Comparison of ENCODE assay signal across 15 mouse cellular contexts in the genomic region with DNA sequence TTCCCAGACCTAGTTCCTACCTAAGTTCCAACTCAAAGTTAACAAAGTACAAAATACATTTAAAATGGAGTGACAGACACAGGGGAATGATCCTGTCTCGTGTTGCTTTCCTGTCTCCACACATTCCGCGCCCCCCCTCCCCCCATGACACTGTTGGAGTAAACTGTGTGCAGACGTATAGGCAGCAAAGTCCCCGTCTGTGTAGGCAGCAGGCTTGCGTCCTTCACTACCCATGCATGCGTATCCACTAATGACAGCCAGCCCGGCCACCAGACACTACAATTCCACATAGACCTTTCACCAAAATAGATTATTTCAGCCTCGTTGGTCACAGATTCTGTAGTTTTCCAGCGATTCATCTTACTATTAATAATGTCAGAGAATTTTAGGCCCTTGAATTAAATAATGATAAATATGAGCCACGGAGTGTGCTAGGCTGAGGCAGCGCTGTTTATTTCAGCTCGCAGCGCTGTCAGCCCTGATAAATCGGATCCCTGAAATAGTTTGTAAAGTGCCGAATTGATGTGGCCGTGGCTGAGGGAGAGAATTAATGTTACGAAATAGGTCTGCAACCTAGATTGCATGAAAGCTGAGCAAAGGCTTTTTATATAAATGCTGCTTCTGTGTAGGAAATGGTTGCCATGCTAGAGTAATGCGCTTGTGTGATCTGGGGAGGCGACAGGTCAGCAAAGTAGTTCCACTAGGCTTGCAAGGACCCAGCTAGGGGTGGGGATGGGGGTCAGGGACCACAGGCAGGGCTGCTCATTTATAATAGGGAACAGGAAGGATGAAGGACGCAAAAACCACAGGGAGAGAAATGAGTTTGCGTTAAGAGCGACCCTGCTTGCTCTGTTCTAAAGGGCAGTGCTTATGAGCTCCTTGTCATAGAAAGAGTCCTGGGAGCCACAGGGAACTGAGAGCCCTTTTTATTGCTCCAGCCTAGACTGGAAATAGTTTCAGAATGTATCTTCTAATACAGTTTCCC.
A peak's percentile ranks its signal among the peaks of the same experiment; 100 is the strongest.
DNase-seq lines count a peak whose midpoint lies in the region; ATAC-seq and TF ChIP-seq lines count a peak whose summit lies in the region.
"Had no signal": no experiment of that assay in that cellular context is flagged by ENCODE, and none has a peak within 500 bp of the region (broad histone marks: within the 10 kb centered on the region; RNA-seq: fewer than 3 reads in every experiment).

No protein-coding gene starts in this region.

- H3K9me3 ChIP-seq in forebrain, embryonic 11.5 days (ENCODE audit: control insufficient read depth, low read length) = no peaks in the 10 kb centered on the region
- no peaks in the 10 kb centered on the region for H3K9me3 ChIP-seq in forebrain, embryonic 13.5 days (replicated peaks)
- no peaks in the 10 kb centered on the region for H3K9me3 ChIP-seq in hindbrain, embryonic 10.5 days
- H3K9me3 ChIP-seq in midbrain, embryonic 13.5 days = no peaks in the 10 kb centered on the region
- no peaks in the 10 kb centered on the region for H3K9me3 ChIP-seq in lung, postnatal 0 days (ENCODE audit: low read length)
- H3K9me3 ChIP-seq: intestine, embryonic 15.5 days; liver, embryonic 13.5 days; stomach, embryonic 15.5 days had no signal

- TF ChIP-seq EP300 in lung, postnatal 0 days (IDR thresholded peaks at IDR 0.05) = no peak

- peak; percentile 30; the same call in 1 of the 2 replicates for ATAC-seq in forebrain, embryonic 11.5 days (replicated peaks; ENCODE audit: low FRiP score)
- no peak for ATAC-seq in forebrain, embryonic 13.5 days
- peak; percentile 58 for ATAC-seq in midbrain, embryonic 13.5 days
- ATAC-seq in lung, postnatal 0 days = no peak
- ATAC-seq: intestine, embryonic 15.5 days had no signal

- H3K4me1 ChIP-seq in forebrain, embryonic 11.5 days (replicated peaks; ENCODE audit: control insufficient read depth, insufficient read depth, low read length) = no peaks in the 10 kb centered on the region
- no peaks in the 10 kb centered on the region for H3K4me1 ChIP-seq in forebrain, embryonic 13.5 days
- peaks cover 4% of the 10 kb centered on the region; the same call in 1 of the 2 replicates for H3K4me1 ChIP-seq in hindbrain, embryonic 10.5 days (replicated peaks)
- no peaks in the 10 kb centered on the region for H3K4me1 ChIP-seq in midbrain, embryonic 13.5 days (replicated peaks)
- no peaks in the 10 kb centered on the region for H3K4me1 ChIP-seq in lung, postnatal 0 days (ENCODE audit: insufficient read depth, low read depth, low read length)
- H3K4me1 ChIP-seq: intestine, embryonic 15.5 days; liver, embryonic 13.5 days; stomach, embryonic 15.5 days had no signal

- no peak for DNase-seq in forebrain, embryonic 11.5 days (ENCODE audit: low spot score)
- DNase-seq in Muller cell, postnatal 12 days (ENCODE audit: inconsistent ontology term) = peak; percentile 14
- DNase-seq in hindbrain, embryonic 10.5 days (ENCODE audit: low spot score) = peak; percentile 9
- DNase-seq in right cerebral cortex, postnatal 4 days = no peak
- DNase-seq in right cerebral cortex, adult 18-20 months = no peak
- DNase-seq in lung, postnatal 0 days (ENCODE audit: low spot score) = no peak
- DNase-seq: adrenal gland, postnatal 14 days; cerebellum, postnatal 25 days; heart, adult 2 months; kidney, postnatal 25 days; liver, embryonic 13.5 days had no signal

- no peak overlapping the region for H3K4me3 ChIP-seq in forebrain, embryonic 11.5 days (ENCODE audit: low read depth, low read length)
- no peak overlapping the region for H3K4me3 ChIP-seq in forebrain, embryonic 13.5 days
- H3K4me3 ChIP-seq in hindbrain, embryonic 10.5 days = no peak overlapping the region
- no peak overlapping the region for H3K4me3 ChIP-seq in midbrain, embryonic 13.5 days (replicated peaks)
- no peak overlapping the region for H3K4me3 ChIP-seq in lung, postnatal 0 days (ENCODE audit: low read depth, low read length)
- H3K4me3 ChIP-seq: heart, adult 2 months; intestine, embryonic 15.5 days; liver, embryonic 13.5 days; stomach, embryonic 15.5 days had no signal

- no peak overlapping the region for H3K27ac ChIP-seq in forebrain, embryonic 11.5 days (ENCODE audit: low read depth, low read length)
- no peak overlapping the region for H3K27ac ChIP-seq in forebrain, embryonic 13.5 days
- H3K27ac ChIP-seq in hindbrain, embryonic 10.5 days = no peak overlapping the region
- no peak overlapping the region for H3K27ac ChIP-seq in midbrain, embryonic 13.5 days
- no peak overlapping the region for H3K27ac ChIP-seq in lung, postnatal 0 days (ENCODE audit: low read length)
- H3K27ac ChIP-seq: heart, adult 2 months; intestine, embryonic 15.5 days; liver, embryonic 13.5 days; stomach, embryonic 15.5 days had no signal

- no peaks in the 10 kb centered on the region for H3K27me3 ChIP-seq in forebrain, embryonic 11.5 days (ENCODE audit: control insufficient read depth, insufficient read depth, low read length)
- no peaks in the 10 kb centered on the region for H3K27me3 ChIP-seq in forebrain, embryonic 13.5 days
- no peaks in the 10 kb centered on the region for H3K27me3 ChIP-seq in hindbrain, embryonic 10.5 days (ENCODE audit: insufficient read depth, poor library complexity, severe bottlenecking)
- H3K27me3 ChIP-seq in midbrain, embryonic 13.5 days = no peaks in the 10 kb centered on the region
- H3K27me3 ChIP-seq in lung, postnatal 0 days (replicated peaks; ENCODE audit: insufficient read depth, low read length) = no peaks in the 10 kb centered on the region
- H3K27me3 ChIP-seq: intestine, embryonic 15.5 days; liver, embryonic 13.5 days; stomach, embryonic 15.5 days had no signal

- H3K4me2 ChIP-seq in forebrain, embryonic 11.5 days (ENCODE audit: low read depth, low read length, severe bottlenecking) = no peak overlapping the region
- no peak overlapping the region for H3K4me2 ChIP-seq in forebrain, embryonic 13.5 days
- H3K4me2 ChIP-seq in midbrain, embryonic 13.5 days (replicated peaks) = no peak overlapping the region
- no peak overlapping the region for H3K4me2 ChIP-seq in lung, postnatal 0 days (replicated peaks; ENCODE audit: low read depth, low read length)
- H3K4me2 ChIP-seq: intestine, embryonic 15.5 days; liver, embryonic 13.5 days; stomach, embryonic 15.5 days had no signal

- H3K36me3 ChIP-seq in forebrain, embryonic 11.5 days (ENCODE audit: control insufficient read depth, insufficient read depth, low read length) = no peaks in the 10 kb centered on the region
- H3K36me3 ChIP-seq in forebrain, embryonic 13.5 days (ENCODE audit: poor library complexity, severe bottlenecking) = no peaks in the 10 kb centered on the region
- no peaks in the 10 kb centered on the region for H3K36me3 ChIP-seq in hindbrain, embryonic 10.5 days
- H3K36me3 ChIP-seq in midbrain, embryonic 13.5 days = no peaks in the 10 kb centered on the region
- H3K36me3 ChIP-seq in lung, postnatal 0 days (ENCODE audit: insufficient read depth, low read length) = no peaks in the 10 kb centered on the region
- H3K36me3 ChIP-seq: intestine, embryonic 15.5 days; liver, embryonic 13.5 days; stomach, embryonic 15.5 days had no signal

- 74% methylated on average over 23 of the region's 23 CpGs for WGBS in forebrain, embryonic 11.5 days
- 68% methylated on average over 23 of the region's 23 CpGs for WGBS in forebrain, embryonic 13.5 days
- WGBS in hindbrain, embryonic 10.5 days = 62% methylated on average over 23 of the region's 23 CpGs
- WGBS in midbrain, embryonic 13.5 days = 66% methylated on average over 23 of the region's 23 CpGs
- WGBS in lung, postnatal 0 days = 58% methylated on average over 23 of the region's 23 CpGs

- no peak for TF ChIP-seq CTCF in lung, postnatal 0 days (IDR thresholded peaks at IDR 0.05)

- no peak overlapping the region for H3K9ac ChIP-seq in forebrain, embryonic 11.5 days (ENCODE audit: low read length)
- no peak overlapping the region for H3K9ac ChIP-seq in forebrain, embryonic 13.5 days
- no peak overlapping the region for H3K9ac ChIP-seq in midbrain, embryonic 13.5 days (replicated peaks)
- H3K9ac ChIP-seq in lung, postnatal 0 days (replicated peaks; ENCODE audit: low read depth) = no peak overlapping the region
- H3K9ac ChIP-seq: intestine, embryonic 15.5 days; liver, embryonic 13.5 days; stomach, embryonic 15.5 days had no signal

Comparison
In these comparisons a context has a peak if more than half of its experiments do, and no peak if none do; other contexts are left out.
1. ATAC-seq: peak in forebrain, embryonic 11.5 days (single experiment) and midbrain, embryonic 13.5 days (single experiment); none in forebrain, embryonic 13.5 days (single experiment) and lung, postnatal 0 days (single experiment).
2. DNase-seq: peak in Muller cell, postnatal 12 days (single experiment) and hindbrain, embryonic 10.5 days (single experiment); none in forebrain, embryonic 11.5 days (single experiment), right cerebral cortex, postnatal 4 days (single experiment), right cerebral cortex, adult 18-20 months (single experiment) and lung, postnatal 0 days (single experiment).